Mouse (Mus musculus) regulatory T cell (primary cell): ENCODE data around the gene Ube2o.

ENCODE experiments used
- in situ Hi-C: fragments of 300-600 bp; cut with MboI, MseI; formaldehyde crosslinking; loops from one replicate; pipeline ENCODE4 v1.15.1; 2025; ENCODE audit warnings: high pct_unique_total_duplicates

The Ube2o gene

GRCm38 (mm10) chr11:116581376-116581814 lies at the start of gene Ube2o:
TSS of gene Ube2o (minus strand) at chr11:116581447.
- in situ Hi-C loops, result no loop called here

GRCm38 (mm10) chr11:116630171-116630965 lies 49.1 kb upstream of the Ube2o start:
- in situ Hi-C loops, result no loop called here

- in situ Hi-C loops, result no loop called here
These were observed 48.2 kb upstream of the Ube2o start for GRCm38 (mm10) chr11:116629472-116629871.

GRCm38 (mm10) chr11:116628712-116629111 lies 47.5 kb upstream of the Ube2o start:
- in situ Hi-C loops, result no loop called here

- in situ Hi-C loops, result no loop called here
These were observed 46.1 kb upstream of the Ube2o start for GRCm38 (mm10) chr11:116627072-116628020.

GRCm38 (mm10) chr11:116626299-116627071 lies 45.2 kb upstream of the Ube2o start, which contains the start of gene Rhbdf2:
TSS of gene Rhbdf2 (minus strand) at chr11:116627019.
- in situ Hi-C loops, result no loop called here

GRCm38 (mm10) chr11:116625081-116626000 lies 44.1 kb upstream of the Ube2o start:
- in situ Hi-C loops, result no loop called here

GRCm38 (mm10) chr11:116624131-116624832 lies 43.0 kb upstream of the Ube2o start:
- in situ Hi-C loops, result no loop called here

- in situ Hi-C loops, result no loop called here
These were observed 42.3 kb upstream of the Ube2o start for GRCm38 (mm10) chr11:116623281-116624124.

GRCm38 (mm10) chr11:116621258-116621704 lies 40.0 kb upstream of the Ube2o start:
- in situ Hi-C loops, result no loop called here

GRCm38 (mm10) chr11:116620559-116621253 lies 39.5 kb upstream of the Ube2o start:
- in situ Hi-C loops, result no loop called here

GRCm38 (mm10) chr11:116620073-116620472 lies 38.8 kb upstream of the Ube2o start:
- in situ Hi-C loops, result no loop called here

GRCm38 (mm10) chr11:116619561-116619960 lies 38.3 kb upstream of the Ube2o start:
- in situ Hi-C loops, result no loop called here

- in situ Hi-C loops, result no loop called here
These were observed 37.9 kb upstream of the Ube2o start for GRCm38 (mm10) chr11:116619156-116619555.

- in situ Hi-C loops, result no loop called here
These were observed 37.4 kb upstream of the Ube2o start for GRCm38 (mm10) chr11:116618666-116619065.

- in situ Hi-C loops, result no loop called here
These were observed 36.4 kb upstream of the Ube2o start for GRCm38 (mm10) chr11:116617641-116618040.

GRCm38 (mm10) chr11:116616438-116617118 lies 35.3 kb upstream of the Ube2o start:
- in situ Hi-C loops, result no loop called here
